Mouse (Mus musculus): Measurements from ENCODE around the gene Pnkp.

Gene Pnkp

GRCm38 (mm10) chr7:44857042-44857552 lies at the start of gene Pnkp:
Pnkp (plus strand) TSS chr7:44857139.
- DNase-seq (ENCODE audit: low spot score in 2 of 2): peak; percentile 86 to 87

GRCm38 (mm10) chr7:44808927-44809326 lies 48.0 kb upstream of the Pnkp start:
- DNase-seq (ENCODE audit: low spot score in 2 of 2): no peak

DNA sequence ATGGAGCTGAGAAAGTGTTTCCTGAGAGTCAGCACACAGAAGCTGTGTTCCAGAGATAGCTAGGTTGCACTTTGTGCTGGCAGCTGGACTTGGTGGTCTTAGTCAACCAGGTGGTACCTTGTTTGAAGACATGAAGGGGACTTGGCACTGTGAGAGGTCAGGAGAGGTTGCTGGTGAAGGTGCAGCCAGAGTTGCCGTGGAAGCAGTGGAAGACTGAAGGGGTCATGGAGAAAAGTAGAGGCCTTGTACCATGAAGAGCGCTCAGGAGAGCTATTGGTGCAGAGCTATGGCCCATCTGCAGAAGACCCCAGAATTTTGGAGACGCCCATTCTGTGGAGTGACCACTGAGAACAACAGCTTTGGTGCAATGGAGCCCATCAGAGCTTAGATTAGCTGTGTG lies 47.5 kb upstream of the Pnkp start:
- no peak for DNase-seq (ENCODE audit: low spot score in 2 of 2)

GRCm38 (mm10) chr7:44810365-44810764 lies 46.6 kb upstream of the Pnkp start:
- DNase-seq (ENCODE audit: low spot score in 2 of 2): no peak

- DNase-seq (ENCODE audit: low spot score in 2 of 2): no peak
Observed at GRCm38 (mm10) chr7:44810819-44811557, 46.0 kb upstream of the Pnkp start.

DNA sequence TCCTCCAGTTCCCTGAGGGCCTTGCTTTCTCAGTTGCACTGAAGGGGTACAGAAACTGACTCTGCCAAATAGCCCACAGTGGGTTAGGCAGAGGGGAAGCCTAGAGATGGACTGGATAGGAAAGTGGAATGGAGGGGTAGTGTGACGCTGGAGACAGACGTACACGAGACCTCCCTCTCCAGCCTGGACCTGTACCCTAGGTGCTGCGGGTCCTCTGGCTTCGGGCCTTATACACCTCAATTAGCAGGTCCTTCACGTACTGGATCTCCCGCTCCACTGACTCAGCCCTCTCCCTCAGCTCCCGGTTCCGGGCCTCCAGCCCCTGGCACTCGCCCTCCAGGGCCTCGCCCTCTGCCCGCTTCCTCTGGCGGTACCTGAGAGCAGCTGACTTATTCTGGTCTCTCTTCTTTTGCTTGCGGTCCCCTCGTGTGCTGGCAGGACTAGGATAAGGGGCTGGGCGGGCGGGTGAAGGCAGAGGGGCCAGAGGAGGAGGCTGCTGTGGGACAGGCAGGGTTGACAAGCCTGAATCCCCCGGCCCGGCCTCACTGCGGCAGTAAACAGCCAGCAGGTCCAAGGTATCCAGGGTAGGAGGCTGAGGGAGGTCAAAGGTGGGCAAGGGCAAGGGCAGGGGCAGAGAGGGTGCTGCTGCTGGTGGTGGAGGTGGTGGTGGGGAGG lies 44.2 kb upstream of the Pnkp start:
- peak in 1 of 2 experiments; percentile 2 for DNase-seq (ENCODE audit: low spot score in 2 of 2)

- peak in 1 of 2 experiments; percentile 1 for DNase-seq (ENCODE audit: low spot score in 2 of 2)
Observed at GRCm38 (mm10) chr7:44813985-44814384, 43.0 kb upstream of the Pnkp start.

- DNase-seq (ENCODE audit: low spot score in 2 of 2): peak in 1 of 2 experiments; percentile 3
Observed at GRCm38 (mm10) chr7:44814423-44814822, 42.5 kb upstream of the Pnkp start.

GRCm38 (mm10) chr7:44814952-44815553 lies 41.9 kb upstream of the Pnkp start:
- peak in 1 of 2 experiments; percentile 7 for DNase-seq (ENCODE audit: low spot score in 2 of 2)

- DNase-seq (ENCODE audit: low spot score in 2 of 2): peak; percentile 97 to 98
Observed at GRCm38 (mm10) chr7:44815721-44816469, 41.0 kb upstream of the Pnkp start, which contains the start of the genes Nup62 and Il4i1. Nup62 (plus strand) TSS chr7:44816088. Il4i1 (plus strand) TSS chr7:44816387.

- no peak for DNase-seq (ENCODE audit: low spot score in 2 of 2)
Observed at GRCm38 (mm10) chr7:44816470-44817021, 40.4 kb upstream of the Pnkp start, which contains the start of gene Atf5. Atf5 (minus strand) TSS chr7:44816658.

DNA sequence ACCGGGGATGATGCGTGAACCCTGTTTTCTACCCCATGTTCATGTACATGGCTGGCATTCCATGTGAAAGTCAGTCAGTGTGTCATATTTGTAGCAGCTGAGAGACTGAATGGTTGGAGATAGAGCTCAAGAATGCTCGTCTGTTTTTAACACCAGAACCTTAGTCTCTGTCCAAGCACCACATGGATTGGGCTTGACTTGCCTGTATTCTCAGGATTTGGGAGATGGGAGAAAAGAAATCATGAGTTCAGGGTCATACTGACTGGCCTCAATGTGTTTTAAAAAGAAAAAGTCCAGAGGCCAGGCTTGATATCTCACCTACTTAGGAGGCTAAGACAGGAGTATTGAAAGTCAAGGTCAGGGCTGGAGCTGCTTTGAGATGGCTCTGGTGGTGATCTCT lies 39.5 kb upstream of the Pnkp start:
- no peak for DNase-seq (ENCODE audit: low spot score in 2 of 2)

DNA sequence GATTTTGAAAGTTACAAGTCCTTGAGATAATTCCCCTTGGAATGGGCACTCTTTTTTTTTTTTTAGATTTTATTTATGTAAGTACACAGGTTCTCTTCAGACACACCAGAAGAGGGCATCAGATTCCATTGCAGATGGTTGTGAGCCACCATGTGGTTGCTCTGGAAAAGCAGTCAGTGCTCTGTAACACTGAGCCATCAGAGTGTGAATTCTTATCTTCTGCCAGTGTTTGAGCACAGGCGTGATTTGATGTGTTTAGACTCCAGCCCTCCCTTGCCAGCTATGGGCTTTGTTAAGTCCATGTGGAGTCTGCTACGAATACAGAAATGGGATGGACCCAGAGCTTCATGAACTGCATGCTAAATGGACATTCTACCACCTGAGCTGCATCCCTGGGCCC lies 38.8 kb upstream of the Pnkp start:
- no peak for DNase-seq (ENCODE audit: low spot score in 2 of 2)

- peak; percentile 4 to 31 for DNase-seq (ENCODE audit: low spot score in 2 of 2)
Observed at GRCm38 (mm10) chr7:44818751-44819235, 38.1 kb upstream of the Pnkp start.

- no peak for DNase-seq (ENCODE audit: low spot score in 2 of 2)
Observed at GRCm38 (mm10) chr7:44819391-44819790, 37.5 kb upstream of the Pnkp start.

DNA sequence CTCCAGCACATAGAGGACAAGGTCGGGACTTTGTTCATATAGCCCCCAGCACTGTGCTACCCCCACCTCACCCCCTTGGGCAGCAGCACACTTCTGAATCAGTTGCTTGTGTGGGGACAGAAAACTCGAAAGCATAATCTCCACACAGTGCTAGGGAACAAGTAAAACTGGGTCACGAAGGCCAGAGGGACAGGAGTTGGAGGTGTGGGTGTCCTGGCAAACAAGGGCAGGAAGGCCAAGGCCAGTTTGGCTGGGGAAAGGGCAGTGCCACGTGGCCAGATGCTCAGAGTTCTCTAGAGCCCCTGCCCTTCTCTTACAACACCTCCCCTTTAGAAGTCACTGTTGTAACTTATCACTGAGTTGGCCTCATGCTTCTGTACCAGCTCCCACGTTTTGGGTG lies 37.1 kb upstream of the Pnkp start:
- no peak for DNase-seq (ENCODE audit: low spot score in 2 of 2)

DNA sequence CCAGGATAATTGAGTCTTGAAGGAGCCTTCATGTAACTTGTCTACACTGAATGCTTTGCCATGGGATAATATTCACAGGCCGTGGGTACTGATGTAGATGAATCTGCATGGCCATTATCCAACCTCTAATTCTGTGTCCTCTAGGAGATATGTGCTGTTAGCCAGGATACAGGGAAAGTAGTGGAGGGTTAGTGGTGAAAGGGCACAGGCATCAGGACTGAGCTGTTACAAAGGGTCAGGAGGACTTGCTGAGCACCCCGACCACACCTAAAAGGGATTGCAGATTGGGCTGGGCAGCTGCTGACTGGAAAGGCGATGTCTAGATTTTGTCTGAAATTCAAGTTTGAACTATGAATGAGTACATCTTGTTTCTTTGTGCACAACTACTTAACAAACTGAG lies 36.4 kb upstream of the Pnkp start:
- DNase-seq (ENCODE audit: low spot score in 2 of 2): no peak

- DNase-seq (ENCODE audit: low spot score in 2 of 2): peak; percentile 0 to 1
Observed at GRCm38 (mm10) chr7:44821666-44822448, 35.1 kb upstream of the Pnkp start.

DNA sequence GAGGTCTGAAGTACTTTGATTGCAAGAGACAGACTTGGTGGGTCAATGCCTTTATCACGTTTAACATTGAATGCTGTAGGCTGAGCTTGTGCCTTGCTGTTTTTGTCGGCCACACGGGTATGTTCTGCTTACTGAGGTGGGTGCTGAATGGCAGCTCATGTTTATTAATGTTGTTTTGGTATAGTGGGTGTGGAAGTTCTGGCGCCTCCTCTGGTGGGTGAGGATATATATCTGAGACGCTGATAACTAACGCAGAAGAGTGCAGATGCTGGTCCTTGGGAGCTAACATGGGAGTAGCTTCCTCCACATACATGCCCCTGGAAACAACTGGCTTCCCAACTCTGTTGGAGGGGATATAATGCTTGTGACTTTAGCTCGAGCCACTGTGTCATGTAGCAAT lies 33.5 kb upstream of the Pnkp start:
- no peak for DNase-seq (ENCODE audit: low spot score in 2 of 2)

- DNase-seq (ENCODE audit: low spot score in 2 of 2): peak; percentile 64 to 76
Observed at GRCm38 (mm10) chr7:44824872-44825271, 32.1 kb upstream of the Pnkp start.
